Mouse (Mus musculus) c-Kit-negative CD71-positive TER-119-positive erythroid progenitor cells, embryonic 14.5 days (primary cell): ENCODE data around the gene Tmf1.
A peak's percentile ranks its signal among the peaks of the same experiment; 100 is the strongest.

Source experiments
- DNase-seq: peaks from one replicate; pipeline ENCODE4 v3.0.0-alpha.2; 2013; ENCODE audit warnings: low read depth, low spot score

Tmf1 gene

DNA sequence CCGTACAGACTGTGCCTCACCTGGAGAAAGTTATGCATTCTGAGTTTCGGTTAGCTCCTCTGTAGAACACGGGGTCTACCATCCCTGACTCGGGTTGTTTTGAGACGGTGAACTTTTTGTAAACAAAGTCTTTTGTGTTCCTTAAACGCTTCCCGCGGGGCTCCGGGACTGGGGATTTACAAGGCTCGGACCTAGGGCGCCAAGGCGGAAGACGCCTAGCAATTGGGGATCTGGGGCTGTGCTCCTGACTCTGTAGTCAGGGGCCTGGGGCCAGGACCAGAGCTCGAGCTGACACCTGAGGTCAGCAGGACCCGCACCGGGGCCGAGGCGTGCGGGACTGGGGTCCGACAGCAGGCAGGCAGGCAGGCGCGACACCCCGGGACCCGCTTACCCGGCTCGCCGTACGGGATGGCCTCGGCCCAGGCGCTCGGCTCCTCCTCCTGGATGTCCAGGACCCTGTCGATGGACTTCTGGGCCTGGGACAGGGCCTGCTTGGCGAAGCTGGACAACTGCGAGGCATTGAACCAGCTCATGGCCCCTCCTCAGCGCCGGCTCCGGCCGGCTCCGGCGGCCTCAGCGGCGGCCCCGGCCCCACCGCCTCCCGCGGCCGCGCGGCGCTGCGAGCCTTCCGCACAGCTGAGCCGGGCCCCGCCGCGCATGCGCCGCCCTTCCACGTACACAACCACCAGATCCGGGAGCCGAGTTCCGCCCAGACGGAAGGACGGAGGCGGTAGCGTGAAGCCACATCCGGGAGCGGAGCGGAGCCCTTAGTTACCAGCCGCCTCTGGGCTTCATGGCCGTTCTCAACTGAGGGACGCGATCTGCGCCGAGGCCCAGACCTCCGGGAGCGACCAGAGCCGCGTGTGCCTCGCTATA lies at the start of gene Tmf1:
Tmf1 (minus strand) TSS at position 632 of the 876 bp plus-strand sequence.
- peak; percentile 89 for DNase-seq

DNA sequence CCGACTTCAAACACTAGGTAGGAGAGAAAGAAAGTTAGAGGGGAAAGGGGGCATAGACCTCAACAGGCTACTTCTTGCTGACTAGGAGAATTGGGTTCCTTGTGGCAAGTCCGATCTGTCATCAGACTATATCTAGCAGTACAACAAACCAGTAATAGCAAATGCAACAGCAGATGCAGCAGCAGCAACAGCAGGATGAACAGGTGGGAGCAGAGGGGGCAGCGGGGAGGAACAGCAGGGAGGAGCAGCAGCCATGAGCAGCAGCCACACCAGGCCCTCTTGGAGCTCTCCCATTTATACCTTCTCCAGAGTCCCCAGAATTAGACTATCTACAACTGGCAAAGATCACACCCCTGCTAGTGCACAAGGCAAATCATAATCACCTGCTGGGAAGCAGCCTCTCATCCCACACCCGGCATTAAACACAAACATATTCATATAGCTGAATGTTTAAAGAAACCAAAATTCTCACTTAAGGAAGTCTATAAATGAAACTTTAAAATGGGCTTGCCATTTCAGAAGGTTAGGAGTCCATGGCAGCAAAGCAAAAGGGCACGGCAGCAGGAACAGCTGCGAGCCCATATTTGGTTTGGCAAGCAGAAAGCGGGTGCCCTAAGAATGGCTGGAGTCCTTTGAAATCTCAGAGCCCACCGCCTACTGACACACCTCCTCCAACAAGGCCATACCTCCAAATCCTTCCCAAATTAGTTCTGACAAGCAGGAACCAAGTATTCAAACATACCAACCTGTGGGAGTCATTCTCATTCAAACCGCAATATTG lies 48.3 kb upstream of the Tmf1 start:
- no peak for DNase-seq

DNA sequence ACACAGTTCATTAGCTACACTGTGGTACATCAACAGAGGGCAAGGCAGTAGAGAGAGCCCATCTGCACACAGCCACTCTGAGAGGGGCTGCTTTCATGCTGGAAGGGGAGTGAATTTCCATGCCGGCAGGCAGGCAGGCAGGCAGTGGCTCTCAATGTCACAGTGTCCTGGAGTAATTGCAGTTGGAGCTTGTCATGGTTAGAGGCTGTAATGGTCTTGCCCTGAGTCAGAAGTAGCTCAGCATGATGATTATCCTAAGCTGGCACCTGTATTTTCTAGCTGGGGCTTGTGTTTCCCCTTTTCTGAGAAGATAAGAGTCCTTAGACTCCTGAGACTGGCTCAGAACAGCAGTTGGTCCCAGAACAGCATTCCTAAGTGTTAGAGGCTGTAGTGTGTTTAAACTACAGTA lies 47.2 kb upstream of the Tmf1 start:
- DNase-seq = no peak

DNA sequence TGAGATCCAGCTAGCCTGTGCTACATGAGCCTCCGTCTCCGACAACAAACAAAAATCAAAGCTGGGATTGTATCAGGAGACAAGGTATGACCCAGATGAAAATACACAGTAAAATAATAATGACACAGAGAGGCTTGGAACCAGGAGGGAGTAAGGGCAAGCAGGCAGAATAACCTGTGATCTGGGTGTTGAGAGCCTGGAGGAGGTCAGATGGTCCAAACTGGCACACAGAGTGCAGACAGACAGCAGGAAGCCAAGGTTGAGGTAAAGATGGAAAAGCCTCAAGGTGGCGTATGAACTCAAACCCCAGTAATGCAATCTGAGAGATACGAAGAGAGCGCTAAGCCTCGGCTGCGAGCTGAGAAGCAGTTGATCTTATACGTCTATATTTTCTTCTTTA lies 45.6 kb upstream of the Tmf1 start:
- DNase-seq = no peak

DNA sequence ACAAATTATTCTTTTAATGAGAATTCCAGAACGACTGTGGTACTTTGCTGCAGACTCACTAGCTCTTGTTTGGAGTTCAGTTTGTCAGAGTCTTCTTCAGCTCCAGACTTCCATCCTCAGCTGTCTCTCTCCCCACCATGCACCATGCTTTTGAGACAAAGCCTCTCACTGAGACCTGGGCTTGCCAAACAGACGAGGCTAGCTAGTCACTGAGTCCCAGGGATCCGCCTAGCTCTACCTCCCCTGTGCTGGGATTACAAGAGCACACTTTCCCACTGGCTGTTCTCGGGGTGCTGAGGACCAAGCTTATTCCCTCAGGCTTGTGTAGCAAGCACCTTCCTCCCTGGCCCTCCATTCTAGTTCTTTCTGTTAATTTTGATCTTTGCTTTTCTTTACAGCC lies 44.6 kb upstream of the Tmf1 start:
- DNase-seq = no peak

DNA sequence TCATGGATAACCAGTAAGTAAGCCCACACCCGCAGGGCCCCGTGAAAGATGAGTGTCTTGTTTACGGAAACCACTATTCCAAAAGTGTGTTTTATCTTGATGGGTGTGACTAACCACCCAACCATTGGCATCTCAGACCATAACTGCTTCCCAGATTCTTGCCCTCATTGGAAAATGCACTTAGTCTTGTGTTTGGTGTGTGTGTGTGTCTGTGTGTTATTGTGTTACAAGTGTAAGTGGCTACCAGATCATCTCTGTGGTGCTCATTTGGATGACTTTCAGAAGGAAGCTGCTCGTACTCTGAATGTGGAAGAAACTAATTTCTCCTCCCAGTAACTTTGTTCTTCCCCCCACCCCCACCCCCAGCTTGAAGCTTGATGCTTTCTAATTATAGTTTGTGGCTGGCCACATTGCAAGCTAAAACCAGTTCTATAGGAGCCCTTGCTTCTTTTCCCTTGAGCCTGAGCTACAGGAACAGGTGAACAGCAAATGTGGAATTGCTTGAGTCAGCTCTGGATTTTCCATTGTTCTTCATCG lies 44.1 kb upstream of the Tmf1 start:
- no peak for DNase-seq

DNA sequence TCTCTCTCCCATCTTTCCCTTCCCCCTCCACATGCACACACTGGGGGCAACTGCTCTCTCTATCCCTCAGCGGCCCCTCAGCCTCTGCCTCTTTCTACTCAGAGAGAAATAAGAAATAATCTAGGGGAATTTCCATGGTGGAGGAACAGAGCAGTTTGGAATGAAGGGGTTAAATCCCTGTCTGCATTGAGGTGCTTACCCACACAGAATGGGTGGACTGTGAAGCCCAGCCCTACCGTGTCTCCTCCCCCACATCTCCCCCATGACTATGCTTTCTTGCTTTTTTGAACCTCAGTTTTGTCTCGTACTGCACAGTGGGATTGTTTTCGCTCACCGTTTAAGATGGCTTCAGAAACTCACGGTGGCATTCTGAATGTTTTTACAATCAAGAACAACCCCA lies 43.4 kb upstream of the Tmf1 start:
- no peak for DNase-seq

DNA sequence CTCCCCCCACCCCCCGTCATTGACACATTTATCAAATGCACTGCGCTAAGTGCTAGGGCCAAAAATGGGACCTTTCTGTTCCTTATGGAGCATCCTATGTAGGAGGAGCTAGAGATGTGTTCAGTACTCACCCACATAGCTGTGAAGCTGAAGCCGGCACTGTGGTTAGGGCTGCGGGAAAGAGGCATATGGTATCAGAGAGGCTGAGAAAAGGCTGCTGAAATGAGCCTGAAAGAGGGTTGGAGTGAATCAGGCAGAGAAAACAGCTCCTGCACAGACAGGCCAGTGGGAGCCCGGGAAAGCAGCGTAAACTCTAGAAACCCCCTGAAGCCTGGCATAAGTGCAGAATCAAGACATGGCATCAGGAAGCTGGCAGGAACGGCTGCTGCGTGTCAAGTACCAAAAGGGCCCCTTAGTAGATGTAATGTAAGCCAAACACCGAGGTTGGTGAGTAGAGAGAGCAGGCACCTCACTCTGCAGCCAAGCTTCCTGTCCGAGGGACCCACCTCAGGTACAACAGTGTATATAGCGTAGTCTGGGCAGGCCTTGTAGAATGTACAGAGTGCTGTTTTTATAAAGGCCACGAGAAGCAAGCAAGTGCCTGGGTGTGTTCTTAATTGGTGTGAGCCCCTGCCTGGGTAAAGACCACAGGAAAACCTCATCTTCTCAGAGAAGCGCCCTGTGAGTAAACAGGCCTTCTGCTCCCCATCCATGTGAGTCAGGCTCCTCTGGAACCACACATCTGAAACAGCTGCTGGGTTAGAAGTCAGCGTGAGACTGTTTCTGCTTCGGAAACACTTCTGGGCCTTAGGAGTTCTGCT lies 42.5 kb upstream of the Tmf1 start:
- DNase-seq = no peak

DNA sequence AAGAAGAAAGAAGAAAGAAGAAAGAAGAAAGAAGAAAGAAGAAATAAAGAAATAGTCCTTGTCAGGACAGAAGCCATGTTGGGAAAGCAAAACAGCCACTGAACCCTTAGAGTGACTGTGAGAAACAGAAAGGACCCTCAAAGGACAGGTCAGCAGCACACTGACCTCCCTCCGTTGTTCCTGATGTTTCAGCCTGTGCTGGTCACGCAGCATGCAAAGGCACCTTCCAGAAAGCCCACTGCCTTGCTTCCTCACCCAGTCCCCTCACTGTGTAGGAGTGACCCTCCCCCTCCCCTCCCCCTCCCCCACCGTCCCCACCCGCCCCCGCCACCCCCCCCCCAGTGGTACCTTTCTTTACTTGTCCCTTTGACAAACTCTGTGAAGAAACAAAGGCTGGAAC lies 41.8 kb upstream of the Tmf1 start:
- no peak for DNase-seq

DNA sequence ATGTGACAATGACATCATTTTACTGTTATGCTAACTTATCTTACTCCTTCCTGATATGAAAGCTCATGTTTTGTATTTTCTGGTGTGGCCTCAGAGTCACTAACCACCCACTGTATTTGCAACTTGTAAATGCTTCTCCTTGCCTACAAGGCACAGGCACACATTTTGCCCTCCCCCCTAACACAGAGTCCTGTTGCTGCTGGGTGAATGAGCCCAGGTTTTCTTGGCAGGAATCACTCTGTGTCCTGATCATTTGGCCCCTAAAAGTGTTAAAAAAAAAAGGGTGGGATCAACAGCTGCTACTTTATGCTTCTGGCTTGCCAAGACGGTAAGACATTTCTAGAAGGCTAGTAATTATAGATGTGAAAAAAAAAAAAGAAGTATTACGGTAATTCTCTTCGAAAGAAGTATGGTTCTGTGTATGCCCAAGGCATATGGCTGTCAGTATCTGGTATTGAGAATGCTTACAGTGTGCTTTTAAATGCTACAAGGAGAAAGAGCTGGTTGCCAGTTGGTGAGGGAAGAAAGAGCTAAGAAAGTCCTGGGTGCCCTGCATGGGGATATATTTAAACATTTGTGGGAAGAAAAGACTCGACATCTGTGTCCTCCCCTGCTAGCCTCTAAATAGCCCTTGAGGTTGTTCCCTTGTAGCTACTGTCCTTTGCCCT lies 37.4 kb upstream of the Tmf1 start:
- DNase-seq = no peak

DNA sequence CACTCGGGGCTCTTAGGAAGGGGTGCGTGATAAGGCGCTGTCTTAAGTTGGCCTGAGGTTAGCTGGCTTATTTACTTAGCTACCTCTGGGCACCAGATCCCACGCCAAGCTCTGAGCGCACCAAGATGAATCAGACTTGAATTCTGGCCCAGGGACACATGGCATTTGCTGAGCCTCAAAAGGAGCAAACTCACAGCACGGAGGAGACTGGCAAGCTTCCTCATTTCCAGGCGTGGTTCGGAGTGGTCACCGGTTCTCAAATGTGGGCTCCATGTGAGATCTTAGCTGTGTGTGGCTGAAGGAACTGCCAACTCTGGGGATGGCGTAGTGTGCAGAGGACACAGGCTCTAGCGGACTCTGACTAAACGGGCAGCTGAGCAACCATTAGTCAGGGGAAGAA lies 33.1 kb upstream of the Tmf1 start:
- DNase-seq = no peak

DNA sequence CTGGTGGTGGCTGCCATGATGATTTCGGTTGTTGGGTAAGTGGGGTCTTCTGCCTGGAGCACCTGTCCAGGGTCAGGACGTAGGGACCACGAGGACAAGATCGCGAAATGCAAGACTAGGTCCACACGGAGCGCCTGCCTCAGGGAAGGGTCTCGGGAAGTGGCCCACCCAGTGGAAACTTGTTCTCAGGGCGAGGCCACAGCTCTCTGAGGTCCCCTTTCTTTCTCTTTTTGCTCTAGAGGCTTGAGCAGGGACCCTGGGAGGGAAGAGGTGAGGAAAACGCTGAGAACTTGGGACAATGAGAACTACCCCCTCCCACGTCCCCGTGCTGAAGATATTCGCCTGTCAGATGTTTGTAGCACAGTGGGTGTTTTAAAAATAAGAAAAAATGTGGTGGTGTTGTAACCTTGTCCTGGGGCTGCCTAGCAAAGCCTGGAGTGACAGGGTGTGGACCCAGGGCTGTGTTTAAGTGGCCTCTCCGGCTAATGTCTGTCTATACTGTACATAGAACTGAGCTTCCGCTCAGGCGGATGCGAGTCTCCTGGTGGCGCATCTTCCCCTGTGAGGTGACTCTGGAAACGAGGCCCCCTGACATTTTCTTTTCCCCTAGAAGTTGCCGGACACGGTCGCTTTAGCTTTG lies 32.2 kb upstream of the Tmf1 start:
- no peak for DNase-seq

DNA sequence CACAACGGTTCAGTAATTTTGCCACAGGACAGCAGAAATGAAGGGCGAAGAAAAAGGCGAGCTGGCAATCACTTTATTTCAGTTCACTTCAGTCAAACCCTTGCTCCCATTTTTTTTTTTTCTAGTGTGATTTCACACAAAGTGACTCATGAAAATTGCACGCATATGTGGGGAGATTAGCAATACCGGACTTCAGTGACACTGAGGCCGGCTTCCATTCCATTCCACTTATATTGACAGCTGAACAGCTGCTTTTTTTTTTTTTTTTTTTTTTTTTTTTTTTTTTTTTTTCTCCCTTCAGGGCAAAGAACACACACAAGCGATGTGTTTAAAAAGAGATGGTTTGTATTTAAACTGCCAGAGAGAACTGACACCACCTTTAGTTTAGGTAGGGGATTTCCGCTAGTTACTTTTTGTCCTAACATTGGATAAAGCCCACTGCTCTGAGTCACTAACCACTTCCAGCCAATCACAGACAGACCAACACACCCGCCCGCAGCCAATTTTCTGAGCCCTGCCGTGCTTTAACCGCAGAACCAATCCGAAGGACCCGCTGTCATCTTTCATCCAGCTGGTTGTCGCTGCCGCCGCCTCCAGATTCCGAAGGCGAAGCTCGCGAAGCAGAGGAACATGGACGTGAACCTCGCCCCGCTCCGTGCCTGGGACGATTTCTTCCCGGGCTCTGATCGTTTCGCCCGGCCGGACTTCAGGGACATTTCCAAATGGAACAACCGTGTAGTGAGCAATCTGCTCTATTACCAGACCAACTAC lies 31.5 kb upstream of the Tmf1 start, which contains the start of gene Arl6ip5:
Arl6ip5 (plus strand) TSS at position 499 of the 771 bp plus-strand sequence.
- DNase-seq = peak; percentile 74

DNA sequence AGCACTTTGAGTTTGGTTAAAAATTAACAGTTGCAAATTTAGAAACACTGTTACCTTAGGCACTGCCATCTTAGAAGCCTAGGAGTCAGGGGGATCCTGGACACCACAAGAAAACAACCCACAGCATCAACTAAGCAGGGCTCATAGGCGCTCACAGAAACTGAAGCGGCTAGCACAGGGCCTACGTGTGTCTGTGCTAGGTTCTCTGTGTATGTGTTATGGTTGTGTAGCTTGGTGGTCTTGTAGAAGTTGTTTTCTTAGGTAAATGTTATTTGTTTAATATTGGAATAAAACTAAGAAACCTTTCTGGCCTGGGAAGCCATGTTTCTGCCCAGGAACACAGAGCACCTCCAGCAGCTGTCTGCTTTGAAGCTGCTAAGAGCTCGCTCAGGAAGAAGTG lies 30.8 kb upstream of the Tmf1 start:
- no peak for DNase-seq

DNA sequence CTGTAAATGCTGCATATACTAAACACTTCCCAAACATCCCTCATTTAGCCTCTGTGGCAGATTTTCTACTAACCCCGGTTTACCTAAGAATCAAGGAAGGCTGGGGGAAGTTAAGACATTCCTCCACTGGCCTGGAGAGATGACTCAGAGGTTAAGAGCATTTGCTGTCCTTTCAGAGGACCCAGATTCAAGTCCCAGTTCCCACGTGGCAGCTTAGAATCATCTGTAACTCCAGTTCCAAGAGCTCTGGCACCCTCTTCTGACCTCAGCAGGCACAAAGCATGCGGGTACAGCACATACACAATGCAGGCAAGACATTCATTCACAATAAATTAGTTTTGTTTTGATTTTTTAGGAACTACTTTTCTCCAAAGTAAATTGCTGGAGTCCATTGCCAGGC lies 30.3 kb upstream of the Tmf1 start:
- DNase-seq = no peak

DNA sequence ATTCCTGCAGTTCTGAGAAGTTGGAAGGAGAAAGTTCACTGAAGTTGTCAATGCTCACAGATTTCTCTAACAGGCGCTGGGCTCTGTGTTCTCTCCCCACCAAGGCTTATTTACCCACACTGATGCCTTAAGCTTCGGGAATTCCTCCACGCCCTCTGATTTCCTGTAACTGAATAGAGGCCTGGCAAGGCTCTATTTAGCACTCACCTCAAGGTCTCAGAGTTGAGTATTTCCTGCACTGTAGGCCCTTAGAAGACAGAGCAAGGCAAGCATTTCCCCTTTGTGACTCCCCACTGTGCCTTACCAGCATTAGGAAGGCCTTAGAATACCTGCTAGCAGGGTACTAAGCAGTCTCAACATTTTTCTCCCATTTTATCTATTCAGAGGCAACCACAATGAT lies 29.5 kb upstream of the Tmf1 start:
- no peak for DNase-seq

DNA sequence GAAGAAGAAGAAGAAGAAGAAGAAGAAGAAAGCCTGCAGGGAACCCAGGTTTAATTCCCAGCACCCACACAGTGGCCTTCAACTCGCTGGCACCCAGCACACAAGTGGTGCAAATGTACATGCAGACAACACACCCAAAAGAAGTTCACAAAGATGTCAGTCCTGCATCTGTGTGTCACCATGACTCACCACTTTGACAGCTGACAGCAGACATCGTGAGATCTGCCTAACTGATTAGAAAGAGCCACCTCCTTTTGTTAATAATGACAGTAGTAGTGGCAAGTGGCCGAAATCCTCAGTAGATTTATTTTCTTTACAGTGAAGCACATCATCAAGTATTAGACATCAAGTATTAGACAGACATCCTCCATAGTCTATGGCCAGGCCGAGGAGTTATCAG lies 28.2 kb upstream of the Tmf1 start:
- DNase-seq = no peak

DNA sequence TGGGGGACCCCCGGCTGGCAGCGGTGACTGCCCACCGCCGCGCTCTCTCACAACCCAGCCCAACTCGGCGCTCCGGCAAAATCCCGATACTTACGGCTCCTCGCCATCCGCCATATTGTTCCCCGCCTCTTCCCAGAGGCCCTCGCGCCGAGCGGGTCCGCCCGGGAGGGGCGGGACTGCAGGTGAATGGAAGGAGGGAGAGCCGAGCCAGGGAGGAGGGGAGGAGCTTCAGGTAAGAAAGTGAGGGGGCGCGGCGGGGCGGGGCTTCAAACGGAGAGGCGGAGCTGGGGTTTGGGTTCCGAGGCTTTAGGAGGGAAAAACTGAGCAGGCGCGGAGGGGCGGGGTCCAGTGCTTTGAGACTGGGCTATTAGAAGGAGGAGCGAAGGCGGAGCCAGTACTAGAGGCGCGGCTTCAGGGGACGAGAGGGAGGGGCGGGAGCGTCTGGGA lies 26.5 kb upstream of the Tmf1 start, which contains the start of gene Uba3:
Uba3 (minus strand) TSS at position 209 of the 447 bp plus-strand sequence.
- peak; percentile 100 for DNase-seq

DNA sequence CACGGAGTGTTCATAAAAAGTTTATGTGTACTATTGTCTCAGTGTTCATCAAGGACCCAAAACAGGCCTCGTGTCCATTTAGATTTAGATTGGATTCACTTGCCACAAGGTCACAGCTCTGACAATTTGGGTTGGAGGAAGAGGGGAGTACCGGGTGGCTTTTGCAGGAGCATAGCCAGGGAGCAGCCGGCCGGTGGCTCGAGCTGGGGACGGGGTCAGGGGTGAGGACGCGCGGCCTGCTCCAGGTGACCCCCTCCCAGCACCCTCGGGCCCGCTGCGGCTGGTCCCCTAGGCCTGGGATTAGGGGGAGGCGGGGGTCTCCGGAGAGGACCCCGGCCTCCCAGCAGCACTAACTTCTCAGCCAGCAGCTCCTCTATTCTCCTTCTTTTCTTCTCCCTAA lies 26.0 kb upstream of the Tmf1 start:
- no peak for DNase-seq
